Mouse (Mus musculus) spleen, postnatal 36 days (tissue): ENCODE results near the gene Gm10334.
"Not testable (repeated sequence)": the region's sequence is repeated elsewhere in the genome, so short reads cannot be mapped to it uniquely, and the experiment has no call there.

Experiments used
- DNase-seq, 2 experiments: peaks; one replicate each; pipeline ENCODE4 v3.0.0; 2022; ENCODE audit warnings: low spot score in 2 of 2, mixed read lengths in 1 of 2

Gm10334 gene

GRCm38 (mm10) chr6:41446045-41446444 is at the start of gene Gm10334:
Gene Gm10334, minus strand, starts transcription at chr6:41446145.
- not testable (repeated sequence) for DNase-seq

- not testable (repeated sequence) for DNase-seq
Observed at GRCm38 (mm10) chr6:41458632-41459031, 12.7 kb upstream of the Gm10334 start, which contains the start of gene Prss1. Gene Prss1, plus strand, starts transcription at chr6:41458932.

- not testable (repeated sequence) for DNase-seq
Observed at GRCm38 (mm10) chr6:41442261-41442660, 3.7 kb downstream of the Gm10334 start.
